Mouse (Mus musculus) cortical plate, adult 2 months (tissue): ENCODE data around the gene Tfb1m. TPM values are rescaled to one million over a fixed set of nuclear protein-coding genes. Genes with fewer than 3 reads are reported as not detected.
A peak's percentile ranks its signal among the peaks of the same experiment; 100 is the strongest.

ENCODE experiments used
- H3K27ac ChIP-seq: fragments of 200-500 bp; 2 replicates; pipeline ENCODE4 v1.5.1; 2012; ENCODE audit warnings: low read length, control low read depth, inconsistent platforms; ENCODE audit not compliant: insufficient read depth
- H3K4me1 ChIP-seq: fragments of 200-500 bp; 2 replicates; pipeline ENCODE4 v1.6.1; 2011; ENCODE audit warnings: low read length; ENCODE audit not compliant: control insufficient read depth, insufficient read depth
- H3K4me3 ChIP-seq: fragments of 200-500 bp; 2 replicates; pipeline ENCODE4 v1.5.1; 2011; ENCODE audit warnings: mild to moderate bottlenecking, low read length, control low read depth; ENCODE audit not compliant: insufficient read depth
- CTCF ChIP-seq: fragments of 200-500 bp; IDR thresholded peaks from 2 replicates; pipeline ENCODE4 v1.5.1; 2011; ENCODE audit warnings: mild to moderate bottlenecking, control low read depth, low read length; ENCODE audit not compliant: insufficient read depth; ENCODE audit errors: extremely low read depth
- POLR2A ChIP-seq: fragments of 200-500 bp; IDR thresholded peaks from 2 replicates; pipeline ENCODE4 v1.6.1; 2011; ENCODE audit warnings: mild to moderate bottlenecking, low read length, control low read depth; ENCODE audit not compliant: insufficient read depth; ENCODE audit errors: extremely low read depth
- polyA plus RNA-seq: library from polyadenylated mRNA; depleted of rRNA; stranded (reverse); fragments of >200 nt; gene quantifications from 2 replicates; pipeline ENCODE4 v1.2.3, GENCODE M21; 2012; rRNA removed

Tfb1m gene
- 6.0 and 7.2 TPM in 2 replicates for polyA plus RNA-seq

- Histone ChIP-seq H3K4me3 (peak within 1 kb of the TSS; percentile 62), H3K4me1 (no peaks in the 10 kb centered on the region), H3K27ac (no peak within 1 kb of the TSS)
- TF ChIP-seq POLR2A (peak; percentile 74), CTCF (no peak)
Observed at GRCm38 (mm10) chr17:3557331-3558311, at the start of gene Tfb1m. Tfb1m (minus strand) TSS chr17:3557781.

GRCm38 (mm10) chr17:3602954-3603672 lies 45.5 kb upstream of the Tfb1m start:
- Histone ChIP-seq H3K4me1 (no peaks in the 10 kb centered on the region), H3K4me3 (no peak overlapping the region), H3K27ac (no peak overlapping the region)
- no peak for TF ChIP-seq POLR2A
- TF ChIP-seq CTCF = no peak

GRCm38 (mm10) chr17:3598393-3598792 lies 40.8 kb upstream of the Tfb1m start:
- TF ChIP-seq POLR2A (no peak), CTCF (no peak)
- Histone ChIP-seq H3K4me1 (no peaks in the 10 kb centered on the region), H3K27ac (no peak overlapping the region), H3K4me3 (no peak overlapping the region)

GRCm38 (mm10) chr17:3597866-3598265 lies 40.3 kb upstream of the Tfb1m start:
- no peaks in the 10 kb centered on the region for H3K4me1 ChIP-seq
- no peak overlapping the region for H3K27ac ChIP-seq
- H3K4me3 ChIP-seq = no peak overlapping the region
- TF ChIP-seq CTCF = no peak

DNA sequence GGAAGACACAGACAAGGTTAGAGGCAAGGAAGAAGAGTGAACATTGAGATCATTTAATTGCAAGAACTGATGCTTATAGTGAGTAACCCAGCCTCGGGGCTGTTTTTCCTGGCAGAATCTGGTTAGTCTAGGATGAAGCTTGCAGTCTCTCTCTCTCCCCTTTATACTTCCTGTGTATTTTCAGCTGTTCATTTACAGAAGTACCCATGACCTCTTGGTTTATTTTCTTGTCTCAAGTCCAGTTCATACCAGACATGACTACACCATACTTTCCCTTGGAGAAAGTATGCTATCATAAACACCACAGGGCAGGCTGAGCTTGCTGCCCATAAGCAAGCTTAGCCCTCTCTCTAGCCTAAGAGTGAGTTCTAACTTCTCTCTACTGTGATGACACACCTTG lies 39.5 kb upstream of the Tfb1m start:
- Histone ChIP-seq H3K4me3 (no peak overlapping the region), H3K4me1 (no peaks in the 10 kb centered on the region), H3K27ac (no peak overlapping the region)
- no peak for TF ChIP-seq POLR2A
- TF ChIP-seq CTCF = no peak

- no peak overlapping the region for H3K4me3 ChIP-seq
- TF ChIP-seq POLR2A = no peak
- TF ChIP-seq CTCF = peak; percentile 85
Observed at GRCm38 (mm10) chr17:3570876-3571275, 13.3 kb upstream of the Tfb1m start.

DNA sequence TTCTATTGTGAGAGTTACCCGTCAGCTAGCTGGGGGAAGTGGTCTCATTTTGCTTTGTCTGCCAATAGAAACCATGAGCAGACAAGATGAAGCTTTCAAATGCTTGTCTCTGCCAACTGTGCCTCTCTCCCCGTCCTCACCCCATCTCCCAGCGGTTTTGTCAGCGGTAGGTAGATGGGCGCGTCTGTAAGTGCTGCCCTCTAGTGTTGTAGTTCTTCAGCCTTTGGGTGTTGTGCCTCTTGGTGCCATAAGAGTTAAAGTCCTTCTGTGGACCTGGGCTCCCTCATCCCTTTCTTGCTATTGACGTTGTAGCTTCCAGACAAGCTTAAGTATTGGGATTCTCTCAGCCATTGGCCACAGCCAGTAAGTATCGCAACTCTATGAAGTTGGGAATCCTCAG lies 4.8 kb upstream of the Tfb1m start:
- Histone ChIP-seq H3K27ac (no peak overlapping the region), H3K4me1 (no peaks in the 10 kb centered on the region), H3K4me3 (no peak overlapping the region)
- TF ChIP-seq POLR2A (no peak), CTCF (no peak)

More at GRCm38 (mm10) chr17:3570876-3571275, 13.3 kb upstream of the Tfb1m start:
- Histone ChIP-seq H3K27ac (no peak overlapping the region), H3K4me1 (no peaks in the 10 kb centered on the region; the same call in 1 of the 2 replicates)

- Histone ChIP-seq H3K4me3 (no peak overlapping the region), H3K27ac (no peak overlapping the region), H3K4me1 (no peaks in the 10 kb centered on the region)
- TF ChIP-seq POLR2A = no peak
- no peak for TF ChIP-seq CTCF
Observed at GRCm38 (mm10) chr17:3560534-3560933, 3.0 kb upstream of the Tfb1m start.

- Histone ChIP-seq H3K4me3 (no peak overlapping the region; the same call in 1 of the 2 replicates), H3K27ac (no peak overlapping the region), H3K4me1 (no peaks in the 10 kb centered on the region)
- TF ChIP-seq CTCF = no peak
- TF ChIP-seq POLR2A = no peak
Observed at GRCm38 (mm10) chr17:3558356-3558870, 832 bp upstream of the Tfb1m start.

DNA sequence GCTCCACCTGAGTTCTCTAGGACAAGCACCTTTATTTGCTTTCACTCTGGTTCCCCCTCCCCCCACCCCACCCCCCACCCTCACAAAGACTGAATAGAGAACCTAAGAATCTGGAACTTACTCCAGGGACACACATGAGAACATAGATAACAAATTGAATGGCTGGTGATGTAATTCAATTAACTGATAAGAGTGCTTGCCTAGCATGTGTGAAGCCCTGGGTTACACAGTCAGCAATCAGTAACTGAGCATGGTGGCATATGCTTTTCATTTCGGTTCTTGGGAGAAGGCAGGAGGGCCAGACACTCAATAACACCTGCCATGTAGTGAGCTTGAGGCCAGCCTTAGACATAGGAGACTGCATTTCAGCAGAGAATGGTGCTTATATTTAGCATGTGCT lies 1.3 kb downstream of the Tfb1m start:
- TF ChIP-seq CTCF (no peak), POLR2A (no peak)
- H3K4me1 ChIP-seq = no peaks in the 10 kb centered on the region
- H3K27ac ChIP-seq = no peak overlapping the region
- no peak overlapping the region for H3K4me3 ChIP-seq
